Mouse (Mus musculus): ENCODE results near the gene Amy2a4. TPM values are rescaled to one million over a fixed set of nuclear protein-coding genes. Genes with fewer than 3 reads are reported as not detected.

The Amy2a4 gene
- polyA plus RNA-seq (2021; fragmentation: Nextera tagmentation), result not detected in 2 replicates
- long read RNA-seq, experiment 1, result 0 reads
- long read RNA-seq, experiment 2, result 0 reads

DNA sequence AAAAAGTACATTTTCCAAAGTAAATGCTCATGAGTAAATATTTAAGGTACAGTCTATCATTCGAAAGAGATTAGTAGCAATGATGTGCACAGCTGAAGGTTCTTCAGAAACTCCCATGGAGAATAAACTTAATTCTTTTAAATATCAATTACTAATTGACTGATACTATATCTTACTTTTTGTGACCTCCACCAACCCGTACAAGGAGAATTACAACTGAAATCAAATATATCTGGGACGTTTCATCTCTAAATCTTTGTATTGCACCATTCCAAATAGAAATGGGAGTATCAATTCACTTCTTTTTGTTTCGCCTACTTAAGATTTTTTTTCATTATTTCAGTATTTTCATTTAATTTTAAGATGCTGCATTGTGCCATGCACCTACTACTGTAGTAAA is at the start of gene Amy2a4:
Gene Amy2a4 (minus strand): TSS at position 101 of the 400 bp plus-strand sequence.

DNA sequence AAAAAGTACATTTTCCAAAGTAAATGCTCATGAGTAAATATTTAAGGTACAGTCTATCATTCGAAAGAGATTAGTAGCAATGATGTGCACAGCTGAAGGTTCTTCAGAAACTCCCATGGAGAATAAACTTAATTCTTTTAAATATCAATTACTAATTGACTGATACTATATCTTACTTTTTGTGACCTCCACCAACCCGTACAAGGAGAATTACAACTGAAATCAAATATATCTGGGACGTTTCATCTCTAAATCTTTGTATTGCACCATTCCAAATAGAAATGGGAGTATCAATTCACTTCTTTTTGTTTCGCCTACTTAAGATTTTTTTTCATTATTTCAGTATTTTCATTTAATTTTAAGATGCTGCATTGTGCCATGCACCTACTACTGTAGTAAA is 32.7 kb upstream of the Amy2a4 start, which contains the start of gene Amy2a3:
Gene Amy2a3 (minus strand): TSS at position 101 of the 400 bp plus-strand sequence.

DNA sequence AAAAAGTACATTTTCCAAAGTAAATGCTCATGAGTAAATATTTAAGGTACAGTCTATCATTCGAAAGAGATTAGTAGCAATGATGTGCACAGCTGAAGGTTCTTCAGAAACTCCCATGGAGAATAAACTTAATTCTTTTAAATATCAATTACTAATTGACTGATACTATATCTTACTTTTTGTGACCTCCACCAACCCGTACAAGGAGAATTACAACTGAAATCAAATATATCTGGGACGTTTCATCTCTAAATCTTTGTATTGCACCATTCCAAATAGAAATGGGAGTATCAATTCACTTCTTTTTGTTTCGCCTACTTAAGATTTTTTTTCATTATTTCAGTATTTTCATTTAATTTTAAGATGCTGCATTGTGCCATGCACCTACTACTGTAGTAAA is 32.5 kb downstream of the Amy2a4 start, which contains the start of gene Amy2a5:
Gene Amy2a5 (minus strand): TSS at position 101 of the 400 bp plus-strand sequence.

Other genes starting within 250 kb of the Amy2a4 start
- gene Amy2a5, start 32.6 kb downstream of the Amy2a4 start, polyA plus RNA-seq (2021; fragmentation: Nextera tagmentation), result not detected in 2 replicates
- not detected in 2 replicates for gene Amy2a3, start 32.6 kb upstream of the Amy2a4 start, polyA plus RNA-seq (2021; fragmentation: Nextera tagmentation)
- not detected in 2 replicates for gene Amy2a2, start 65.2 kb upstream of the Amy2a4 start, polyA plus RNA-seq (2021; fragmentation: Nextera tagmentation)
- gene Amy2a1, start 241.0 kb upstream of the Amy2a4 start, polyA plus RNA-seq (2021; fragmentation: Nextera tagmentation), result not detected in 2 replicates

All from left cerebral cortex, adult 6 months (tissue).